In genomic region chr6:88465181-88465920, GRCm38 (mm10) we compare ENCODE assay signal across 8 mouse cellular contexts. TPM values are rescaled to one million over a fixed set of nuclear protein-coding genes. Genes with fewer than 3 reads are reported as not detected.
DNase-seq lines count a peak whose midpoint lies in the region; ATAC-seq lines count a peak whose summit lies in the region.

TSS of gene Ruvbl1 (plus strand) at chr6:88465409.

- peak; percentile 100 for ATAC-seq in CD4-positive, CD25-positive, alpha-beta regulatory T cell, adult 4 months
- peak; percentile 98 for ATAC-seq in heart, embryonic 14.5 days (ENCODE audit: insufficient number of reproducible peaks, insufficient read depth, low FRiP score, low read depth)
- ATAC-seq in liver, embryonic 13.5 days (ENCODE audit: low read depth): peak; percentile 100
- ATAC-seq in stomach, embryonic 16.5 days (ENCODE audit: insufficient read depth, low FRiP score): peak; percentile 99

- peak within 1 kb of the TSS; percentile 82 for H3K9ac ChIP-seq in heart, embryonic 14.5 days (ENCODE audit: low read length)
- H3K9ac ChIP-seq in liver, embryonic 13.5 days: peak within 1 kb of the TSS; percentile 81
- peak within 1 kb of the TSS; percentile 77 for H3K9ac ChIP-seq in stomach, embryonic 16.5 days (ENCODE audit: low read length)

- H3K27me3 ChIP-seq in heart, embryonic 14.5 days (ENCODE audit: control insufficient read depth, insufficient read depth, low read length): no peaks in the 10 kb centered on the region
- H3K27me3 ChIP-seq in liver, embryonic 13.5 days: no peaks in the 10 kb centered on the region
- H3K27me3 ChIP-seq in stomach, embryonic 16.5 days (ENCODE audit: control insufficient read depth, insufficient read depth, low read length): no peaks in the 10 kb centered on the region

- DNase-seq in c-Kit-negative CD71-positive TER-119-positive erythroid progenitor cells, embryonic 14.5 days (ENCODE audit: low read depth, low spot score): peak; percentile 92
- DNase-seq in fibroblast of lung, adult 2 months (ENCODE audit: low read depth): peak; percentile 93
- DNase-seq in kidney, postnatal 14 days: peak; percentile 94
- peak; percentile 88 for DNase-seq in liver, embryonic 13.5 days
- DNase-seq in neural tube, embryonic 10.5 days (ENCODE audit: extremely low spot score, low spot score): peak; percentile 89

- peak within 1 kb of the TSS; percentile 75 for H3K4me2 ChIP-seq in heart, embryonic 14.5 days (ENCODE audit: low read length)
- H3K4me2 ChIP-seq in liver, embryonic 13.5 days: peak within 1 kb of the TSS; percentile 85
- H3K4me2 ChIP-seq in stomach, embryonic 16.5 days (ENCODE audit: low read depth, low read length): peak within 1 kb of the TSS; percentile 78

- under 1% methylated on average over 40 of the region's 42 CpGs for WGBS in heart, embryonic 14.5 days
- WGBS in liver, embryonic 13.5 days (ENCODE audit: insufficient replicate concordance): under 1% methylated on average over 42 of the region's 42 CpGs
- WGBS in stomach, embryonic 16.5 days: under 1% methylated on average over 37 of the region's 42 CpGs

- no peak within 1 kb of the TSS for H3K27ac ChIP-seq in heart, embryonic 14.5 days (replicated peaks in 1 of 2; ENCODE audit: control insufficient read depth in 1 of 2, insufficient read depth in 1 of 2, low read depth in 2 of 2, low read length in 2 of 2)
- peak within 1 kb of the TSS; percentile 34 for H3K27ac ChIP-seq in liver, embryonic 13.5 days
- no peak within 1 kb of the TSS for H3K27ac ChIP-seq in stomach, embryonic 16.5 days (ENCODE audit: low read length)

- H3K4me3 ChIP-seq in heart, embryonic 14.5 days (ENCODE audit: control insufficient read depth in 1 of 2, insufficient read depth in 1 of 2, low read depth in 1 of 2, low read length in 2 of 2): peak within 1 kb of the TSS; percentile 66 to 77
- peak within 1 kb of the TSS; percentile 77 for H3K4me3 ChIP-seq in liver, embryonic 13.5 days (replicated peaks)
- peak within 1 kb of the TSS; percentile 66 for H3K4me3 ChIP-seq in stomach, embryonic 16.5 days (replicated peaks; ENCODE audit: low read length)

- peaks cover 32% of the 10 kb centered on the region for H3K36me3 ChIP-seq in heart, embryonic 14.5 days (ENCODE audit: control insufficient read depth, insufficient read depth, low read length)
- peaks cover 31% of the 10 kb centered on the region for H3K36me3 ChIP-seq in liver, embryonic 13.5 days
- peaks cover 5% of the 10 kb centered on the region; the same call in 1 of the 2 replicates for H3K36me3 ChIP-seq in stomach, embryonic 16.5 days (ENCODE audit: control insufficient read depth, insufficient read depth, low read length)

- no peaks in the 10 kb centered on the region for H3K9me3 ChIP-seq in heart, embryonic 14.5 days (ENCODE audit: control insufficient read depth, low read length)
- no peaks in the 10 kb centered on the region for H3K9me3 ChIP-seq in liver, embryonic 13.5 days (replicated peaks)
- no peaks in the 10 kb centered on the region for H3K9me3 ChIP-seq in stomach, embryonic 16.5 days (replicated peaks; ENCODE audit: control insufficient read depth, low read length)

- peaks cover 0 to 10% of the 10 kb centered on the region in 2 experiments for H3K4me1 ChIP-seq in heart, embryonic 14.5 days (ENCODE audit: control insufficient read depth in 2 of 2, insufficient read depth in 2 of 2, low read length in 2 of 2)
- H3K4me1 ChIP-seq in liver, embryonic 13.5 days (replicated peaks): peaks cover 25% of the 10 kb centered on the region
- peaks cover 10% of the 10 kb centered on the region for H3K4me1 ChIP-seq in stomach, embryonic 16.5 days (ENCODE audit: control insufficient read depth, insufficient read depth, low read length)

RNA-seq across cellular contexts. Expression of gene Ruvbl1, which starts in this region (rescaled TPM):
- polyA plus RNA-seq in CD4-positive, CD25-positive, alpha-beta regulatory T cell, adult 4 months (2017; shearing (Covaris generic)): 10 to 100 TPM; 62.1 to 85.0 TPM
- polyA plus RNA-seq in heart, embryonic 14.5 days (2014; fragmentation: Nextera tagmentation; extraction: Ambion mirVana): 68.9 and 72.2 TPM in 2 replicates
- polyA plus RNA-seq in liver, embryonic 13.5 days (2015; fragmentation: Nextera tagmentation; extraction: Ambion mirVana): 113 and 122 TPM in 2 replicates
- 97.9 and 106 TPM in 2 replicates for polyA plus RNA-seq in stomach, embryonic 16.5 days (2015; fragmentation: Nextera tagmentation; extraction: Ambion mirVana)
